Mouse (Mus musculus) stomach, embryonic 16.5 days (tissue): ENCODE measurements around the gene Wap. TPM values are rescaled to one million over a fixed set of nuclear protein-coding genes. Genes with fewer than 3 reads are reported as not detected.
A peak's percentile ranks its signal among the peaks of the same experiment; 100 is the strongest.

Source experiments
- ATAC-seq: fragments of 200-750 bp; cut with Nextera tagmentation; 2 replicates; pipeline ENCODE4 v1.8.0; 2017; ENCODE audit warnings: moderate number of reproducible peaks, moderate TSS enrichment; ENCODE audit not compliant: insufficient read depth, low FRiP score
- H3K27ac ChIP-seq: fragments of 300-500 bp; sonication (generic); 2 replicates; pipeline ENCODE4 v1.5.1; 2014; ENCODE audit warnings: low read length
- H3K27me3 ChIP-seq: fragments of 300-500 bp; sonication (generic); 2 replicates; pipeline ENCODE4 v1.6.1; 2014; ENCODE audit warnings: low read length, control low read depth, mixed read lengths; ENCODE audit not compliant: control insufficient read depth, insufficient read depth
- H3K36me3 ChIP-seq: fragments of 300-500 bp; sonication (generic); 2 replicates; pipeline ENCODE4 v1.6.1; 2014; ENCODE audit warnings: low read length; ENCODE audit not compliant: control insufficient read depth, insufficient read depth
- H3K4me1 ChIP-seq: fragments of 300-500 bp; sonication (generic); 2 replicates; pipeline ENCODE4 v1.6.1; 2014; ENCODE audit warnings: low read length, control low read depth, mixed read lengths; ENCODE audit not compliant: control insufficient read depth, insufficient read depth
- H3K4me2 ChIP-seq: fragments of 300-500 bp; sonication (generic); 2 replicates; pipeline ENCODE4 v1.6.1; 2014; ENCODE audit warnings: low read depth, low read length, mixed read lengths
- H3K4me3 ChIP-seq: fragments of 300-500 bp; sonication (generic); replicated peaks from 2 replicates; pipeline ENCODE4 v1.5.1; 2014; ENCODE audit warnings: mild to moderate bottlenecking, low read length
- H3K9ac ChIP-seq: fragments of 300-500 bp; sonication (generic); 2 replicates; pipeline ENCODE4 v1.6.1; 2014; ENCODE audit warnings: low read length
- H3K9me3 ChIP-seq: fragments of 300-500 bp; sonication (generic); replicated peaks from 2 replicates; pipeline ENCODE4 v1.6.1; 2016; ENCODE audit warnings: low read length, control low read depth; ENCODE audit not compliant: control insufficient read depth
- WGBS: fragments of 180-500 bp; shearing (Covaris S2); extraction: QIAGEN DNeasy Blood & Tissue Kit; methylation state at CpG from one replicate; pipeline ENCODE4 v1.1.7; 2014; 5-methylcytosine and 5-hydroxymethylcytosine counted together
- polyA plus RNA-seq: library from polyadenylated mRNA; unstranded; fragments of >200 nt; fragmentation: Nextera tagmentation; extraction: Ambion mirVana; gene quantifications from 2 replicates; pipeline ENCODE4 v1.2.1, GENCODE M21; 2015

The Wap gene
- polyA plus RNA-seq, 1 experiment from 2014 or later = not detected

GRCm38 (mm10) chr11:6644566-6644965, 6.1 kb upstream of the Wap start:
- H3K9ac ChIP-seq = no peak overlapping the region
- ATAC-seq = no peak
- no peak overlapping the region for H3K4me2 ChIP-seq
- WGBS = 74% methylated on average over 6 of the region's 6 CpGs
- H3K27ac ChIP-seq = no peak overlapping the region
- no peaks in the 10 kb centered on the region for H3K27me3 ChIP-seq
- H3K9me3 ChIP-seq = no peaks in the 10 kb centered on the region
- H3K4me3 ChIP-seq = no peak overlapping the region
- no peaks in the 10 kb centered on the region for H3K4me1 ChIP-seq
- no peaks in the 10 kb centered on the region for H3K36me3 ChIP-seq

GRCm38 (mm10) chr11:6639072-6639471, 635 bp upstream of the Wap start:
- H3K4me2 ChIP-seq = no peak overlapping the region
- H3K4me3 ChIP-seq = no peak overlapping the region
- H3K4me1 ChIP-seq = no peaks in the 10 kb centered on the region
- no peak for ATAC-seq
- no peak overlapping the region for H3K27ac ChIP-seq
- H3K36me3 ChIP-seq = no peaks in the 10 kb centered on the region
- H3K9me3 ChIP-seq = no peaks in the 10 kb centered on the region
- 73% methylated on average over 6 of the region's 6 CpGs for WGBS
- no peak overlapping the region for H3K9ac ChIP-seq
- H3K27me3 ChIP-seq = no peaks in the 10 kb centered on the region

GRCm38 (mm10) chr11:6636150-6636549, 2.3 kb downstream of the Wap start:
- Histone ChIP-seq H3K4me3 (no peak overlapping the region), H3K9ac (no peak overlapping the region), H3K9me3 (no peaks in the 10 kb centered on the region), H3K4me2 (no peak overlapping the region), H3K27me3 (no peaks in the 10 kb centered on the region), H3K27ac (no peak overlapping the region), H3K36me3 (no peaks in the 10 kb centered on the region), H3K4me1 (no peaks in the 10 kb centered on the region)
- WGBS = 72% methylated on average over 8 of the region's 8 CpGs
- no peak for ATAC-seq

- Histone ChIP-seq H3K4me1 (peaks cover 9% of the 10 kb centered on the region), H3K9me3 (no peaks in the 10 kb centered on the region), H3K9ac (no peak overlapping the region), H3K27me3 (no peaks in the 10 kb centered on the region), H3K27ac (no peak overlapping the region), H3K36me3 (no peaks in the 10 kb centered on the region), H3K4me3 (no peak overlapping the region), H3K4me2 (no peak overlapping the region)
- ATAC-seq = no peak
These were observed 8.8 kb downstream of the Wap start for GRCm38 (mm10) chr11:6629655-6630054.

- ATAC-seq = no peak
- H3K4me2 ChIP-seq = no peak overlapping the region
- H3K9ac ChIP-seq = no peak overlapping the region
- no peak overlapping the region for H3K27ac ChIP-seq
- H3K4me1 ChIP-seq = peaks cover 19% of the 10 kb centered on the region
- H3K4me3 ChIP-seq = no peak overlapping the region
- 26% methylated on average over 4 of the region's 4 CpGs for WGBS
- no peaks in the 10 kb centered on the region for H3K9me3 ChIP-seq
- H3K36me3 ChIP-seq = 0 out of 2 replicates have a peak, but pooled peaks cover 2% of the 10 kb centered on the region
- no peaks in the 10 kb centered on the region for H3K27me3 ChIP-seq
These were observed 9.9 kb downstream of the Wap start for GRCm38 (mm10) chr11:6628568-6628967.

GRCm38 (mm10) chr11:6627731-6628130, 10.7 kb downstream of the Wap start:
- Histone ChIP-seq H3K36me3 (0 out of 2 replicates have a peak, but pooled peaks cover 9% of the 10 kb centered on the region), H3K4me2 (no peak overlapping the region), H3K27me3 (no peaks in the 10 kb centered on the region), H3K9ac (no peak overlapping the region), H3K4me1 (peaks cover 19% of the 10 kb centered on the region), H3K4me3 (no peak overlapping the region), H3K9me3 (no peaks in the 10 kb centered on the region), H3K27ac (no peak overlapping the region)
- no peak for ATAC-seq
- 75% methylated on average over 4 of the region's 4 CpGs for WGBS

- Histone ChIP-seq H3K9ac (peak overlapping the region; percentile 81), H3K4me2 (peak overlapping the region; percentile 98), H3K27ac (peak overlapping the region; percentile 88), H3K36me3 (0 out of 2 replicates have a peak, but pooled peaks cover 9% of the 10 kb centered on the region), H3K27me3 (no peaks in the 10 kb centered on the region), H3K4me3 (peak overlapping the region; percentile 58), H3K9me3 (no peaks in the 10 kb centered on the region), H3K4me1 (peaks cover 19% of the 10 kb centered on the region)
- no peak for ATAC-seq
- WGBS = 14% methylated on average over 16 of the region's 16 CpGs
These were observed 12.1 kb downstream of the Wap start for GRCm38 (mm10) chr11:6626388-6626772.

GRCm38 (mm10) chr11:6625478-6626387, 12.7 kb downstream of the Wap start, which contains the start of gene Tbrg4:
Gene Tbrg4 (minus strand): TSS chr11:6626067.
- Histone ChIP-seq H3K4me1 (peaks cover 19% of the 10 kb centered on the region), H3K4me2 (peak within 1 kb of the TSS; percentile 98), H3K4me3 (peak within 1 kb of the TSS; percentile 58), H3K27me3 (no peaks in the 10 kb centered on the region), H3K9ac (peak within 1 kb of the TSS; percentile 81), H3K36me3 (0 out of 2 replicates have a peak, but pooled peaks cover 9% of the 10 kb centered on the region), H3K27ac (peak within 1 kb of the TSS; percentile 88), H3K9me3 (no peaks in the 10 kb centered on the region)
- peak; percentile 94 for ATAC-seq
- WGBS = under 1% methylated on average over 66 of the region's 66 CpGs

- H3K27ac ChIP-seq = no peak overlapping the region
- H3K4me3 ChIP-seq = peak overlapping the region; percentile 58
- peak overlapping the region; percentile 81 for H3K9ac ChIP-seq
- H3K4me1 ChIP-seq = peaks cover 19% of the 10 kb centered on the region
- no peaks in the 10 kb centered on the region for H3K27me3 ChIP-seq
- peaks cover 14% of the 10 kb centered on the region; the same call in 1 of the 2 replicates for H3K36me3 ChIP-seq
- 54% methylated on average over 14 of the region's 14 CpGs for WGBS
- H3K9me3 ChIP-seq = no peaks in the 10 kb centered on the region
- 0 out of 2 replicates have a peak, but pooled peaks have one; percentile 4 for ATAC-seq
- peak overlapping the region; percentile 83 for H3K4me2 ChIP-seq
These were observed 13.6 kb downstream of the Wap start for GRCm38 (mm10) chr11:6624619-6625382.
